Mouse (Mus musculus): ENCODE data around the gene Gm15557.

Gene Gm15557

GRCm38 (mm10) chr2:155947390-155948002, 7.0 kb downstream of the Gm15557 start:
- in situ Hi-C loops (cut with MboI; ENCODE audit: unreplicated experiment in 2 of 2) = loop anchor here (5.0 to 10.0 kb wide), 3 partner anchors 95 to 337 kb away; no protein-coding TSS in a partner anchor

- in situ Hi-C loops (cut with MboI; ENCODE audit: unreplicated experiment in 2 of 2) = loop anchor here (5.0 to 10.0 kb wide), 3 partner anchors 97 to 335 kb away; no protein-coding TSS in a partner anchor
These were observed 8.8 kb downstream of the Gm15557 start for GRCm38 (mm10) chr2:155949362-155949761.

- in situ Hi-C loops (cut with MboI; ENCODE audit: unreplicated experiment in 2 of 2) = loop anchor here in 1 of 2 experiments (10.0 kb wide), 2 partner anchors 303 to 333 kb away; no protein-coding TSS in a partner anchor
These were observed 11.5 kb downstream of the Gm15557 start for GRCm38 (mm10) chr2:155952006-155952405.

DNA sequence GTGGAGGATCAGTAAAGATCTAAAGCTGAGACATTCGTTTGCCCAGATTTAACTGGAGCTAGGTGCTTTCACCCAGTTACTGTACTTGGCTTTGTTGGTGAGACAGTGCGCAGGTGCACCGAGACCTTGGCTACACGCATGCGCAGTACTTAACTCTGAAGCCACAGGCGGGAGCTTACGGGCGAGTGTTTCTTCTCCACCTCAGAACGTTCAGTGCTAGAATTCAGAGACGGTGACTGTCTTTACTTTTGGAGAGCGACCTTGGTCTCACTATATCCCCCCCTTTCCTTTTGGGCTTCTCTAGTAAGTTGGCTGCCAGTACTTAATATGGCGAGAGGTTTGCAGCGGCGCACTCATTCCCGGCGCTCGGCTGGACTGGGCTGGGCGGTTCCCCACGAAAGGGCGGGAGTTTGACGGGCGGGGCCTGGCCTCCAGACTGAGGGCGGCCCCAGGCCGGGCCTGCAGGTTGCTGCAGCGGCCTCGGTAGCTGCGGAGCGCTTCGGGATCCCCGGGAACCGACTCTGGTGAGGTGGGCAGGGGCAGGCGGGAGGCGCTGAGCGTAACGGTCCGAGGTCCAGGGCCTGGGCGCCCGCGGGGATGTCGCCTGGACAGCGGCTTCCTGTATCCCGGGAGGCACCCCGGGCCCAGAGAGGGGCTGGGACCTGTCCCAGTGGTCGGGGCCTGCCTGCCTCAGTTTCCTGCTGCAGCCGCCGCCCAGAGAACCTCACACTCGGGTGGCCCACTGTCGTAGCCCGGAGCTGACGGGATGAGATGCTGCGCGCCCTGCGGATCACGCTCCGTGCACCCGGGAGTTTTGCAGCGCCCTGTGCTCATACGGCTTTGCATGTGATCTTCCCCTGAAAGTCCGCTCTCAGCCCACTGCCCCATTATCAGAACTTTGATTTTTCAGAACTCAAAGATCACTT, 15.9 kb downstream of the Gm15557 start, which contains the start of gene Cep250:
Gene Cep250 (plus strand): TSS at position 325 of the 926 bp plus-strand sequence.
- in situ Hi-C loops (cut with MboI; ENCODE audit: unreplicated experiment in 2 of 2) = loop anchor here in 1 of 2 experiments (10.0 kb wide), 2 partner anchors 298 to 328 kb away; no protein-coding TSS in a partner anchor

- in situ Hi-C loops (cut with MboI; ENCODE audit: unreplicated experiment in 2 of 2) = loop anchor here (5.0 to 10.0 kb wide), 3 partner anchors 172 to 325 kb away; no protein-coding TSS in a partner anchor
These were observed 19.5 kb downstream of the Gm15557 start for GRCm38 (mm10) chr2:155959981-155960380.

DNA sequence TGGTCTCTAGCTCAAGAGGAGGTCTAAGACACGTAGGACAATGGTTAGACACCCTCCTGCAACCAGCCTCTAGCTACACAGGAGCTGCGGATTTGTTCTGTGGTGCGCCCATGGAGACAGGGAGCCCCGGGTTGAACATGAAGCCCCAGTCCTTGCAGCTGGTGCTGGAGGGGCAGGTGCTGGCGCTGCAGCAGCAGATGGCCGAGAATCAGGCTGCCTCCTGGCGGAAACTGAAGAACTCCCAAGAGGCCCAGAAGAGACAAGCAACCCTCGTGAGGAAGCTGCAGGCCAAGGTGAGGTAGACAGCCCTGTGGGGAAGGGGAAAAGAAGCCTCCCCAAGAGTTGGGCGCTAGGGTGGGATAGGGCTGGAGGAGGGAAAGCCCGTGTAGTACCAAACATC, 21.3 kb downstream of the Gm15557 start:
- in situ Hi-C loops (cut with MboI; ENCODE audit: unreplicated experiment in 2 of 2) = loop anchor here in 1 of 2 experiments (5.0 kb wide), 1 partner anchor 170 kb away; no protein-coding TSS in a partner anchor

DNA sequence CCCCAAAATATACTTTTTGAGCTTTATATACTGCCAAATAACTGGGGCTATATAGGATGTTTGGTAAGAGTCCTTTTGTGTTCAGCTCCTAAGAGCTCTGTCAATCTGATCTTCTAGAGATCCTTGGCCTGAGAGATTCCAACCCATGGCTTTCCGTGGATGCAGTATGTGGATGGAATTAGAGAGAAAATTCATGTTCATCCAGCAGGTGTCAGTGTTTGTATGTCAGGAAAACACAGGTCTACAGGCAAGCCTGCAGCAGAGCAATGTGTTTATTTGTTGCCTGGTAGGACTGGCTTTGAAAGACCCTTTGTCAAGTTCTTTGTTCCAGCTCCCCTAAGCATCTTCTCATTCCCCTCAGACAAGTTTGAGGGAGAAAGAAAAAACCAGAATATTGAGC, 22.5 kb downstream of the Gm15557 start:
- in situ Hi-C loops (cut with MboI; ENCODE audit: unreplicated experiment in 2 of 2) = loop anchor here in 1 of 2 experiments (5.0 kb wide), 1 partner anchor 169 kb away; no protein-coding TSS in a partner anchor

DNA sequence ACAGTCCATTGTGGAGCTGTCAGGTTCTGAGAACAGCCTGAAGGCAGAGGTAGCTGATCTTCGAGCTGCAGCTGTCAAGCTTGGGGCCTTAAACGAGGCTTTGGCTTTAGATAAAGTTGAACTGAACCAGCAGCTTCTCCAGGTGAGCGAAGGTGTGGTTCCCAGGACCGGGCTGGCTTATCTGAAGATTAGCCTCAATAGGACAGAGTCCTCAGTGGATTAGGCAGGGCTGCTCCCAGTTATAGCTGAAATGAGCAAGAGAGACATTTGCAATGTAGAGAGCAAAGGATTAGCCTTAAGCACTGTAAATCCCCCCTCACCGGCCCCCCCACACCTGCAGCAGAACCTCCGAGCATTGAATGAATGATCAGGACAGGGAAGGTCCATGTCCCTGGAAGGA, 32.8 kb downstream of the Gm15557 start:
- in situ Hi-C loops (cut with MboI; ENCODE audit: unreplicated experiment in 2 of 2) = no loop called here

DNA sequence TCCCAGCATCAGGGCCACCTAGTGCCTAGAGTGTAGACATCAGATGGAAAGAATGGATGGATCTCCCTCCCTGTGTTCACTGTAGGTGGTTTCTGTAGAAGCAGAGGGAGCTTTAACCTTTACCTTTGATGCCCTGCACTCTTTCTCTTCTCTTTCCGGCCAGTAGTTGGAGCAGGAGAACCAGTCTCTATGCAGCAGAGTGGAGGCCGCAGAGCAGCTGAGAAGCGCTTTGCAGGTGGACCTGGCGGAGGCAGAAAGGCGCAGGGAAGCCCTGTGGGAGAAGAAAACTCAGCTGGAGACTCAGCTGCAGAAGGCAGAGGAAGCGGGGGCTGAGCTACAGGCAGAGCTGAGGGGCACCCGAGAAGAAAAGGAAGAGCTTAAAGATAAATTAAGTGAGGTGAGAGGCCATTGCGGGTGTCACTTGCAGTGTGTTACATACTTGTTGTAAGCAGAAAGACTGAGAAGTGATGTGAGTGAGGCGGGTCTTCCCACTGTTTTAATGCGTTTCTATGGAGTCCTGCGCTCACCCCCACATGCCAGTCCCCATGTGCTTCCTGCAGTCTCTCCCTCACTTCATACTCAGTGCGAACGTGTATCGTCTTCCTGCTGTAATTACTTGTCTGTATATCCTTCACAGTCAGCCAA, 33.7 kb downstream of the Gm15557 start:
- in situ Hi-C loops (cut with MboI; ENCODE audit: unreplicated experiment in 2 of 2) = no loop called here

DNA sequence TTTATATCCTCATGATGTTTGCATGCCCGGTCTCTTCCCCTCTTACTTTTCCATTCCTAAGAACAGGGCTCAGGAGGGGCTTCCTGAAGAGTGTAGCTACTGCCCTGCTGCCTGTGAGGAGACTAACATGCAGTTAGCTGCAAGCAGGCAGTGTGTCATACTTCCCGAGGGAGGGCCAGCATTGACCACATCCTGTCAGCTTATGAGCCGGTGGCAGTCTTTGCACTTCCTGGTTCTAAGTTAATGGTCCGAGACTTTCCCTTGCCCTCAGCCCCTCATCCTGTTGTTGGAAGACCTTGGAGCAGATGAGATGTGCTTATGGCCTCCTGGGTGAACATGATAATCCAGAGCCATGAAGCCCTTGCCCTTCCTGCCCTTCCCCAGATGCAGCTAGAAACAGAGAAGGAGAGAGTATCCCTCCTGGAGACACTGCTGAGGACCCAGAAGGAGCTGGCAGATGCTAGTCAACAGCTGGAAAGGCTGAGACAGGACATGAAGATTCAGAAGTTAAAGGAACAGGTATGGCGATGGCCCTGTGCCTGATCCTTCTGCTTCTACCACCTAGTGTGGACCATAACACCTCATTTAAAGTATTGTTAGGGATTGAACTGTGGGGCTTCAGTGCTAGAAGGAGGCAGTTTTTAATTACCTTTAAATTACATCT, 38.9 kb downstream of the Gm15557 start:
- in situ Hi-C loops (cut with MboI; ENCODE audit: unreplicated experiment in 2 of 2) = no loop called here

GRCm38 (mm10) chr2:155985776-155986175, 45.2 kb downstream of the Gm15557 start:
- in situ Hi-C loops (cut with MboI; ENCODE audit: unreplicated experiment in 2 of 2) = no loop called here

GRCm38 (mm10) chr2:155987131-155987530, 46.6 kb downstream of the Gm15557 start:
- in situ Hi-C loops (cut with MboI; ENCODE audit: unreplicated experiment in 2 of 2) = no loop called here

GRCm38 (mm10) chr2:155989085-155989484, 48.6 kb downstream of the Gm15557 start:
- in situ Hi-C loops (cut with MboI; ENCODE audit: unreplicated experiment in 2 of 2) = no loop called here

- in situ Hi-C loops (cut with MboI; ENCODE audit: unreplicated experiment in 2 of 2) = no loop called here
These were observed 50.6 kb downstream of the Gm15557 start for GRCm38 (mm10) chr2:155991151-155991550.

- in situ Hi-C loops (cut with MboI; ENCODE audit: unreplicated experiment in 2 of 2) = no loop called here
These were observed 51.4 kb downstream of the Gm15557 start for GRCm38 (mm10) chr2:155991863-155992321.
